Mouse (Mus musculus) neutrophil, adult 59 days (primary cell): ENCODE data around the gene Gm5640. TPM values are rescaled to one million over a fixed set of nuclear protein-coding genes. Genes with fewer than 3 reads are reported as not detected.

Source experiments
- total RNA-seq, 2 experiments: library from RNA; stranded (reverse); gene quantifications; 1 replicate in 1 of 2; 2 replicates in 1 of 2; pipeline ENCODE4 v1.2.4; 2023

Gene Gm5640
- total RNA-seq, result not detected

DNA sequence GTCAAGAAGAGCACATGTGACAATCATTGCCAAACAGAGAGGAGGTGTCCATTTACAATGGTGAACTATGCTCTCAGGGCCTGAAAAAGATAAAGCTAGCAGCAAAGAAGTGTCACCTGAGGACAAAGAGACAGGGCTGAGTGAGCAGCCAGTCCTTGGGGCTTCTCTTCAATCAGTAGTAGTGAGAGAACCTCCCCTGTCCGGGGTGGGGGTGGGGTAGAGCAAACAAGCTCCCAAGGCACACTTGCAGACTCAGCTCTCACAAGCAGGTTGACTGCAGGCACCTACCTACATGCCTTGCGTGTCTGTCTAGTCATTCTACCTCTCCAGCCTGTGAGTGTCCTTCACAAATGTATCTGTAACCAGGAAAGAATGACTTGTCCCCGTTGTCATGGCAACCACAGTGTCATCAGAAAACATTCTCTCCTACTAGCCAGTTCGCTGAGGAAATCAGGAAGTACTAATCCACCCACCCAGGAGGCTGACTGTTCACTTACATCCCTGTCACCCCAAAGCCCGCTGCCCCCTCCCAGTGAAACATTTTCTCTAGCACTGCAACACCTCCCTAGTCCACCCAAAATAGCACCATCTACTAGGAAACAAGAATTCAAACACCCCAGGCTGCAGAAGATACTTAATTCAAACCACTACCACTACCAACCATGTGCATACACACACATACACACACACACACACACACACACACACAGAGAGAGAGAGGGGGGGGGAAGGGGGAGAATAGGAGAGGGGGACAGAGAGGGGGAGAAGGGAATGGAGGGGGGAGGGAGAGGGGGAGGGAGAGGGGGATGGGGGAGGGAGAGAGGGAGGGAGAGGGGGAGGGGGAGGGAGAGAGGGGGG, at the start of gene Gm5640:
TSS of gene Gm5640 (minus strand) at position 170 of the 858 bp plus-strand sequence.

DNA sequence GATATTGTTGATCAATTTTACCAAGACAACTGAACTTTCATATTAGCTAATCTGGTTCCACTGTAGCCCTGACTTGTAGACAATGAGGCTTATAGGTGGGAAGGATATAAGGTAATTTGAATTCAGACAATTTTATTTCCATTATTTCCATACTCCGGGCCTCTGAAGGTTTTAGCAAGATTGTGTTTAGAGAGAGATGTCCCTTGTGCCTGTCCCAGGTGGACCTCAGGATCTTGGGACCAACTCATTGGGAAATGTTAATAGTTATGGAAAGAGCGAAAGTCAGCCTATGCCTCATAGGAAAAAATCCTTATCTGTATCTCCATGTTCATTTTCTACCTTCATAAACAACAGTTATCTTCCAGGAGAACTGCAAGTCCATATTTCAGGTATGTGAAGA, 53.1 kb downstream of the Gm5640 start, which contains the start of gene Olfr1325:
TSS of gene Olfr1325 (plus strand) at position 301 of the 400 bp plus-strand sequence.

Other genes with a start within 250 kb of the Gm5640 start
- 100 to 1,000 TPM; 396 to 418 TPM for gene G6pdx, start 216.4 kb downstream of the Gm5640 start, total RNA-seq
- gene Gm6880, start 164.2 kb downstream of the Gm5640 start, total RNA-seq, result not detected
- not detected for gene Olfr1326-ps1, start 70.7 kb downstream of the Gm5640 start, total RNA-seq
- not detected for gene Olfr1325, start 53.0 kb downstream of the Gm5640 start, total RNA-seq
- gene Gm6890, start 95.3 kb upstream of the Gm5640 start, total RNA-seq, result not detected
- gene Gm5936, start 191.6 kb upstream of the Gm5640 start, total RNA-seq, result not detected